15 mouse cellular contexts compared by ENCODE assay signal in the genomic region with DNA sequence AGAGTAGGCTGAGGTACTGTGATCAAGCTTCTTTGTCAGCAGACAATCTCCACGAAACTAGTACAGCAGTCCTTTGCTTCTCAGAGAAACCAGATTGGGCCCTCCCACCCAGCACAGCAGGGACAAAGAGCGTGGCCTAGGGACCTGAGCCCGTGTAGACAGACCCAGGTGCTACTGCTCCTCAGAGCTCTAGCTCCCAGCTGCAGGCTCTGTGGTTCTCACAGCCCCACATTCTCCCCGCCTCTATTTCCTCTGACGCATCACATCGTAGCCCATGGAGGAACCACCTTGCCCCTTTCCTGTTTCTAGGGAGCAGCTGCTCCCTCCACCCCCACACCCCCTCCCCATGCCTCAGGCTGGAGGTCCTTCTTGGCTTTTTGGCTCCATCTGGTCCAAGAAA. TPM values are rescaled to one million over a fixed set of nuclear protein-coding genes. Genes with fewer than 3 reads are reported as not detected.
DNase-seq lines count a peak whose midpoint lies in the region; ATAC-seq lines count a peak whose summit lies in the region.
"Had no signal": no experiment of that assay in that cellular context is flagged by ENCODE, and none has a peak within 500 bp of the region (broad histone marks: within the 10 kb centered on the region; RNA-seq: fewer than 3 reads in every experiment).

Gene Sla2, minus strand, starts transcription at position 176 of the 400 bp plus-strand sequence.

- peak; percentile 38 for DNase-seq in A20 (ENCODE audit: low read depth, low spot score)
- DNase-seq in CD4-positive, CD25-positive, alpha-beta regulatory T cell, adult 2 months (ENCODE audit: low read depth, low spot score), result peak; percentile 84
- DNase-seq in limb, embryonic 10.5 days (ENCODE audit: low spot score), result no peak
- DNase-seq in splenic B cell, adult 2 months (ENCODE audit: low read depth, low spot score), result peak; percentile 38
- DNase-seq in ovary, adult 18-20 months (ENCODE audit: low spot score), result no peak
- DNase-seq: heart, postnatal 4 days; layer of hippocampus, postnatal 36 days; right cerebral cortex, adult 18-20 months had no signal

- 67% methylated on average over 6 of the region's 6 CpGs for WGBS in limb, embryonic 10.5 days
- 75% methylated on average over 6 of the region's 6 CpGs for WGBS in forebrain, embryonic 15.5 days

- no peaks in the 10 kb centered on the region for H3K27me3 ChIP-seq in limb, embryonic 10.5 days (ENCODE audit: low read depth, poor library complexity, severe bottlenecking)
- no peaks in the 10 kb centered on the region for H3K27me3 ChIP-seq in splenic B cell, adult 2 months (ENCODE audit: control insufficient read depth, insufficient read depth, low read length, poor library complexity, severe bottlenecking)
- H3K27me3 ChIP-seq in forebrain, embryonic 15.5 days, result no peaks in the 10 kb centered on the region
- H3K27me3 ChIP-seq: kidney, embryonic 15.5 days; neural tube, embryonic 12.5 days had no signal

- H3K4me2 ChIP-seq in forebrain, embryonic 15.5 days (replicated peaks), result no peak within 1 kb of the TSS
- H3K4me2 ChIP-seq: kidney, embryonic 15.5 days; neural tube, embryonic 12.5 days had no signal

- peak within 1 kb of the TSS; percentile 33; the same call in 1 of the 2 replicates for H3K27ac ChIP-seq in limb, embryonic 10.5 days
- no peak within 1 kb of the TSS for H3K27ac ChIP-seq in forebrain, embryonic 15.5 days (replicated peaks)
- H3K27ac ChIP-seq: embryonic facial prominence, embryonic 10.5 days; kidney, embryonic 15.5 days; liver, embryonic 14.5 days; neural tube, embryonic 12.5 days had no signal

- no peaks in the 10 kb centered on the region for H3K36me3 ChIP-seq in limb, embryonic 10.5 days
- H3K36me3 ChIP-seq in splenic B cell, adult 2 months (ENCODE audit: control insufficient read depth, insufficient read depth, low read length, poor library complexity, severe bottlenecking), result no peaks in the 10 kb centered on the region
- no peaks in the 10 kb centered on the region for H3K36me3 ChIP-seq in forebrain, embryonic 15.5 days
- H3K36me3 ChIP-seq: embryonic facial prominence, embryonic 10.5 days; kidney, embryonic 15.5 days; neural tube, embryonic 12.5 days had no signal

- H3K9me3 ChIP-seq in limb, embryonic 10.5 days (replicated peaks), result no peaks in the 10 kb centered on the region
- no peaks in the 10 kb centered on the region for H3K9me3 ChIP-seq in forebrain, embryonic 15.5 days
- H3K9me3 ChIP-seq: embryonic facial prominence, embryonic 10.5 days; kidney, embryonic 15.5 days; neural tube, embryonic 12.5 days had no signal

- H3K4me3 ChIP-seq in limb, embryonic 10.5 days, result no peak within 1 kb of the TSS
- no peak within 1 kb of the TSS for H3K4me3 ChIP-seq in forebrain, embryonic 15.5 days
- H3K4me3 ChIP-seq: embryonic facial prominence, embryonic 10.5 days; kidney, embryonic 15.5 days; neural tube, embryonic 12.5 days had no signal

- peaks cover 19% of the 10 kb centered on the region for H3K4me1 ChIP-seq in limb, embryonic 10.5 days
- no peaks in the 10 kb centered on the region for H3K4me1 ChIP-seq in forebrain, embryonic 15.5 days
- H3K4me1 ChIP-seq: kidney, embryonic 15.5 days; neural tube, embryonic 12.5 days had no signal

- ATAC-seq in forebrain, embryonic 15.5 days (replicated peaks), result no peak
- no peak for ATAC-seq in erythroblast, adult 5-6 weeks (replicated peaks; ENCODE audit: low FRiP score, poor library complexity, severe bottlenecking)

- no peak within 1 kb of the TSS for H3K9ac ChIP-seq in forebrain, embryonic 15.5 days (replicated peaks)
- H3K9ac ChIP-seq: kidney, embryonic 15.5 days; liver, embryonic 14.5 days; neural tube, embryonic 12.5 days had no signal

RNA-seq across cellular contexts. Expression of gene Sla2, which starts in this region (rescaled TPM):
- 0.45 and 0.58 TPM in 2 replicates for polyA plus RNA-seq in limb, embryonic 10.5 days (2016; fragmentation: Nextera tagmentation; extraction: Ambion mirVana)
- polyA plus RNA-seq in forebrain, embryonic 15.5 days (2015; fragmentation: Nextera tagmentation; extraction: Ambion mirVana), result 0.09 and 0.18 TPM in 2 replicates
- 1.5 and 1.7 TPM in 2 replicates for total RNA-seq in erythroblast, adult 5-6 weeks (2015; ENCODE audit: low replicate concordance)
- total RNA-seq in erythroblast, adult 5-6 weeks (2017; ENCODE audit: low replicate concordance), result 0.28 TPM in 1 of 2 replicates, not detected in the other
- total RNA-seq: gastrocnemius, adult 8-10 months; heart, postnatal 4 days had no signal

Comparison
In these comparisons a context has a peak if more than half of its experiments do, and no peak if none do; other contexts are left out.
1. DNase-seq: peak in A20 (single experiment), CD4-positive, CD25-positive, alpha-beta regulatory T cell, adult 2 months (single experiment) and splenic B cell, adult 2 months (single experiment); none in limb, embryonic 10.5 days (single experiment) and ovary, adult 18-20 months (single experiment).